Mouse (Mus musculus) embryonic facial prominence, embryonic 12.5 days (tissue): Measurements from ENCODE around the gene Exph5. TPM values are rescaled to one million over a fixed set of nuclear protein-coding genes. Genes with fewer than 3 reads are reported as not detected.

ENCODE experiments used
- ATAC-seq: fragments of 200-750 bp; cut with Nextera tagmentation; 2 replicates; pipeline ENCODE4 v1.8.0; 2017; ENCODE audit not compliant: insufficient number of reproducible peaks, insufficient read depth, low FRiP score, low TSS enrichment
- H3K27ac ChIP-seq: fragments of 300-500 bp; sonication (generic); 2 replicates; pipeline ENCODE4 v1.5.1; 2016; ENCODE audit warnings: mild to moderate bottlenecking
- H3K27me3 ChIP-seq: fragments of 300-500 bp; sonication (generic); 2 replicates; pipeline ENCODE4 v1.6.1; 2016; ENCODE audit warnings: mild to moderate bottlenecking, moderate library complexity
- H3K36me3 ChIP-seq: fragments of 300-500 bp; sonication (generic); 2 replicates; pipeline ENCODE4 v1.6.1; 2016; ENCODE audit warnings: mild to moderate bottlenecking
- H3K4me1 ChIP-seq: fragments of 300-500 bp; sonication (generic); 2 replicates; pipeline ENCODE4 v1.6.1; 2016
- H3K4me2 ChIP-seq: fragments of 300-500 bp; sonication (generic); replicated peaks from 2 replicates; pipeline ENCODE4 v1.6.1; 2016; ENCODE audit warnings: mild to moderate bottlenecking, moderate library complexity
- H3K4me3 ChIP-seq: fragments of 300-500 bp; sonication (generic); 2 replicates; pipeline ENCODE4 v1.5.1; 2016; ENCODE audit warnings: mild to moderate bottlenecking
- H3K9ac ChIP-seq: fragments of 300-500 bp; sonication (generic); 2 replicates; pipeline ENCODE4 v1.6.1; 2016; ENCODE audit warnings: mild to moderate bottlenecking, moderate library complexity
- H3K9me3 ChIP-seq: fragments of 300-500 bp; sonication (generic); 2 replicates; pipeline ENCODE4 v1.6.1; 2016; ENCODE audit warnings: mild to moderate bottlenecking, moderate library complexity
- WGBS: fragments of 180-500 bp; shearing (Covaris S2); methylation state at CpG from one replicate; pipeline ENCODE4 v1.1.7; 2016; 5-methylcytosine and 5-hydroxymethylcytosine counted together
- polyA plus RNA-seq: library from polyadenylated mRNA; unstranded; fragments of >200 nt; fragmentation: Nextera tagmentation; extraction: Ambion mirVana; gene quantifications from 2 replicates; pipeline ENCODE4 v1.2.1, GENCODE M21; 2016

Exph5 gene
- polyA plus RNA-seq, 1 experiment from 2014 or later: 0.84 TPM

DNA sequence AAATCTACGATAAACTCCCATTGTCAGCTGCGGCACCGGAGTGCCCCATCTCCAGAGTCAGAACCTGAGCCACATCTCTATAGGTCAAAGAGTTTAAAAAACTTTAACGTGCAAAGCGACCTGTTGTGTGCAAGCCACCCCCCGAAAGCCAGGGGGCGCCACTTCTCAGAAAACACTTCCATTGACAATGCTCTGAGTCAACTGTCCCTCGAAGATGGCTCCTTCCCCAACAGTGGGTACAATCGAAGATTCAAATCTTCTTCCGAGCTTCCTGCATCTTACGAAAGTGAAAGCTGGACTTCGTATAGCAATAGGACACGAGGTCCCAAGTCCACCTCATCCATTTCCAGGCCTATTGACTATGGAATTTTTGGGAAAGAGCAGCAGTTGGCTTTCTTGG is 75.3 kb downstream of the Exph5 start:
- Histone ChIP-seq H3K9ac (no peak overlapping the region), H3K27ac (no peak overlapping the region), H3K4me1 (no peaks in the 10 kb centered on the region), H3K4me3 (no peak overlapping the region), H3K36me3 (no peaks in the 10 kb centered on the region), H3K9me3 (no peaks in the 10 kb centered on the region), H3K4me2 (no peak overlapping the region), H3K27me3 (no peaks in the 10 kb centered on the region)
- no peak for ATAC-seq
- WGBS: 83% methylated on average over 13 of the region's 13 CpGs

DNA sequence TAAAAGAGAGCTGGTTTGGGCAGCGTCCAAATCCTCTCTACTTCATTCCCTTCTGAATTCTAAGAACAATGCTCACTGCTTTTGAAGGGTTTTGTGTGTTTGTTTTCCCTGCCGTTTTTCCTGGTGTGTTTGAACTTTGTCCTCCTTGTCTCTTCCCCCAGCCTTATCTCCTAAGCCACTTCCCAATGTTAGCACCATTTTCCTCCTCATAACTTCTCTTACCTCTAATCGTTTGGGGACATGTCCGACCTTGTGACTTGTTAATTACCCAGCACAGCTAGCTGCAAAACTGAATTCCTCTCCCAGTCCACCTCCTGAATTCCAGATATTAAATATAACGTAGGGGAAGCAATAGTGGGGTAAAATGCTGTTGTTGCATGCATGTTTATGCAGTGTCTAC is 76.1 kb downstream of the Exph5 start:
- H3K27me3 ChIP-seq: no peaks in the 10 kb centered on the region
- H3K4me1 ChIP-seq: no peaks in the 10 kb centered on the region
- no peaks in the 10 kb centered on the region for H3K9me3 ChIP-seq
- H3K9ac ChIP-seq: no peak overlapping the region
- no peaks in the 10 kb centered on the region for H3K36me3 ChIP-seq
- H3K4me2 ChIP-seq: no peak overlapping the region
- no peak overlapping the region for H3K4me3 ChIP-seq
- no peak for ATAC-seq
- WGBS: 65% methylated on average over 5 of the region's 5 CpGs
- H3K27ac ChIP-seq: no peak overlapping the region

DNA sequence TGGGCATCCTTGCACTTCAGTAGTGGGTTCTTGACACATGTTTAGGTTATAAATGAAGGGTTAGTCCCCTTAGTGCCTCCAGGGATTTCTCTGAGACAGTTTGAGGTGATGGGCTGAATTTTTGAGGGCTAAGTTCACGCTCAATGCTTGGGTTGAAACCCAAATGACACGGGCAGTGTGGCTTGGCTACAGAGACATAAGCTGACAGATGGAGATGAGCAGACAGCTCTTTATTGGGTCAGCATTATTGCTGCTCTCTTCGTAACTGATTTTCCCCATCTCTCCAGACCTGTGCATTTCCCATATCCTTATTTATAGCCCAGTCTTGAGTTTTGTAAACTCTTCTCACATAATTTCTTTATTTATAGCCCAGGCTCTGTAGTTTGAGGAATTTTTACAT is 76.7 kb downstream of the Exph5 start:
- ATAC-seq: no peak
- no peaks in the 10 kb centered on the region for H3K27me3 ChIP-seq
- no peaks in the 10 kb centered on the region for H3K4me1 ChIP-seq
- H3K9me3 ChIP-seq: no peaks in the 10 kb centered on the region
- no peak overlapping the region for H3K9ac ChIP-seq
- no peak overlapping the region for H3K4me2 ChIP-seq
- H3K27ac ChIP-seq: no peak overlapping the region
- WGBS: 74% methylated on average over 3 of the region's 3 CpGs
- H3K36me3 ChIP-seq: no peaks in the 10 kb centered on the region
- no peak overlapping the region for H3K4me3 ChIP-seq

- H3K9me3 ChIP-seq: no peaks in the 10 kb centered on the region
- H3K4me2 ChIP-seq: no peak overlapping the region
- 88% methylated on average over 2 of the region's 2 CpGs for WGBS
- H3K36me3 ChIP-seq: no peaks in the 10 kb centered on the region
- no peaks in the 10 kb centered on the region for H3K4me1 ChIP-seq
- H3K9ac ChIP-seq: no peak overlapping the region
- ATAC-seq: no peak
- no peak overlapping the region for H3K27ac ChIP-seq
- H3K4me3 ChIP-seq: no peak overlapping the region
- no peaks in the 10 kb centered on the region for H3K27me3 ChIP-seq
Measured at GRCm38 (mm10) chr9:53380595-53380994, 79.1 kb downstream of the Exph5 start.

- no peak overlapping the region for H3K4me3 ChIP-seq
- WGBS: 80% methylated on average over 5 of the region's 5 CpGs
- no peaks in the 10 kb centered on the region for H3K9me3 ChIP-seq
- H3K4me2 ChIP-seq: no peak overlapping the region
- ATAC-seq: no peak
- no peak overlapping the region for H3K9ac ChIP-seq
- no peaks in the 10 kb centered on the region for H3K36me3 ChIP-seq
- no peaks in the 10 kb centered on the region for H3K27me3 ChIP-seq
- H3K4me1 ChIP-seq: no peaks in the 10 kb centered on the region
- H3K27ac ChIP-seq: no peak overlapping the region
Measured at GRCm38 (mm10) chr9:53381113-53381615, 79.7 kb downstream of the Exph5 start.

DNA sequence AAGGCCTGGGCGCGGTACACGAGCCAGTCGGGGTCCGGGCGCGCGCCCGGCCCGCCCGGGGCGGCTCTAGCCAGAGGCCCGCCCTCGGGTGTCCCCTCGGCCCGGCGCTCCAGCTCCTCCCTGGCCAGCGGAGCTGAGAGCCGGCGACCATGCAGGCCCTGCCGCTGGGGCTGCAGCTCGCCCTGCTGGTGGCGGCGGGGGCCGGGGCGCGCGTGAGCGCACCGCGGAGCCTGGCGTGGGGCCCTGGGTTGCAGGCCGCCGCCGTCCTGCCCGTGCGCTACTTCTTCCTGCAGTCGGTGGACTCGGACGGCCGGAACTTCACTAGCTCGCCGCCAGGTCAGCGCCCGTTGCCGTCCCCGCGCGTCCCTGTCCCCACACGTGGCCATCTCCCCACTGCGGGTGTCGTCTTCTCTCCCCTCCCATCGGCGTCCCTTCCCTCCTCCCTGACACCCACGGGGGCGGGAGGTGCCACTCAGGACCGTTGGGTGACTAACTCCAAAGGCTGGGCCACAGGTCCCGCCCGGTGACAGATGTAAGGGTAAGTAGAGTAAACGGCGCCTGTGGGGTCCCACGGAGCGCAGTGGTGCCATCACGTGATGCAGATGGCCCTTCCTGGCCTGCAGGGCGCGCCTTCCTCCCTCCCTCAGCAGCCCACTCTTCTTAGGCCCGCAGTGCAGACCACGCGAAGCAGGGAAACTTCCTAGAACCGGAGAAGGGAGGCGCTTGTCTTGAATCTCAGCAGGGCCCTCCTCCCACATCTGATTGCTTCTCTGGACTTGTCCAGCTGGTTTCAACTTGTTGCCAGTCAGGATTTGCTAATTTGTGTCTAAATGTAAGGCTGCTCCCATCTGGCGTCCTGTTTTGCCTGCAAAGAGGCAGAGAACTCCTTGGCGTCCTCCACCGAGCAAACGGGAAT is 82.7 kb downstream of the Exph5 start, which contains the start of gene Kdelc2:
TSS of gene Kdelc2 (plus strand) at position 75 of the 916 bp plus-strand sequence.
- Histone ChIP-seq H3K4me3 (peak within 1 kb of the TSS; percentile 65), H3K4me1 (no peaks in the 10 kb centered on the region), H3K27ac (peak within 1 kb of the TSS; percentile 94), H3K4me2 (peak within 1 kb of the TSS; percentile 60), H3K9me3 (no peaks in the 10 kb centered on the region), H3K27me3 (no peaks in the 10 kb centered on the region), H3K9ac (peak within 1 kb of the TSS; percentile 85), H3K36me3 (0 out of 2 replicates have a peak, but pooled peaks cover 3% of the 10 kb centered on the region)
- ATAC-seq: peak; percentile 96
- WGBS: under 1% methylated on average over 72 of the region's 75 CpGs

DNA sequence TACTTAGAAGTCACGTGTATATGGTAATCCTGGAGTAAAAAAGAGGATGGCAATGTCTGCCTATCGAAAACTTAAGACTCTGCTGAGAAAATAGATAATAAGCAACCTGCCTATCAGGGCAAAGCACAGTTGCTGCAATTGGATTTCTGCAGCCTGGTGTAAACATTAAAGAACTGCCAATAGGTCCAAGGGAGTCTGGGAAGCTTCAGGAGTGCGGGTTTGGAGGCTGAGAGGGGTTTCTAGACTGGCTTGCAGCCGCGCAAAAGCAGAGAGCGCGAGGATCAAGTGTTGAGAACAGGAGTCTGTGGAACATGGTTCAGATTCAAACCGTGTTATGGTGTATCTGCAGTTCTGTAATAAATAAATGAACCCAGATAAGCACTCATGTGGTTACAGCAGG is 83.4 kb downstream of the Exph5 start:
- H3K4me2 ChIP-seq: peak overlapping the region; percentile 60
- no peaks in the 10 kb centered on the region for H3K4me1 ChIP-seq
- peak overlapping the region; percentile 85 for H3K9ac ChIP-seq
- ATAC-seq: no peak
- peak overlapping the region; percentile 65 for H3K4me3 ChIP-seq
- H3K27ac ChIP-seq: peak overlapping the region; percentile 94
- no peaks in the 10 kb centered on the region for H3K9me3 ChIP-seq
- no peaks in the 10 kb centered on the region for H3K27me3 ChIP-seq
- H3K36me3 ChIP-seq: 0 out of 2 replicates have a peak, but pooled peaks cover 3% of the 10 kb centered on the region
- WGBS: 6% methylated on average over 8 of the region's 8 CpGs

DNA sequence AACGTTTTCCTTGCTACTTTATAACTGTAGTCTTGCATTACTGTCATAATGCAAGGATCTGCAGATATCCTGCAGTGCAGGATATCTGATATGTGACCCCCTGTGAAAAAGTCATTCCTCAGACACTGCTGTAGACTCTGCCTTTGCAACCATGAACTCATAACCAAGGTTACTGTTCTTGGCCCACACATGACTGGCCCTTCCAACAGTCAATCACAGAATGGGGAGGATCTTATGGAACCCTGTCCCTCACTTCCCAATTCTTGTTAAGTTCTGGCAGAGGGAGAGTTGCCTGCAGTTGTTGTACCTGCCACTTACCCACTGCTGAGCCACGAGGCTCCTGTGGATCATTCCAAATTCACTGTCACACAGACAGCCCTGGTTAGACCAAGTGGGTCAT is 86.0 kb downstream of the Exph5 start:
- Histone ChIP-seq H3K27me3 (no peaks in the 10 kb centered on the region), H3K9me3 (no peaks in the 10 kb centered on the region), H3K4me2 (no peak overlapping the region), H3K4me1 (no peaks in the 10 kb centered on the region), H3K27ac (no peak overlapping the region), H3K4me3 (no peak overlapping the region), H3K9ac (no peak overlapping the region), H3K36me3 (0 out of 2 replicates have a peak, but pooled peaks cover 3% of the 10 kb centered on the region)
- ATAC-seq: no peak
- 60% methylated on average over 2 of the region's 2 CpGs for WGBS

- Histone ChIP-seq H3K9me3 (no peaks in the 10 kb centered on the region), H3K27ac (no peak overlapping the region), H3K4me2 (no peak overlapping the region), H3K4me1 (no peaks in the 10 kb centered on the region), H3K4me3 (no peak overlapping the region), H3K27me3 (no peaks in the 10 kb centered on the region), H3K36me3 (0 out of 2 replicates have a peak, but pooled peaks cover 3% of the 10 kb centered on the region), H3K9ac (no peak overlapping the region)
- ATAC-seq: no peak
- WGBS: 84% methylated on average over 3 of the region's 3 CpGs
Measured at GRCm38 (mm10) chr9:53389109-53389508, 87.6 kb downstream of the Exph5 start.

- Histone ChIP-seq H3K27ac (no peak overlapping the region), H3K4me2 (no peak overlapping the region), H3K4me1 (no peaks in the 10 kb centered on the region), H3K4me3 (no peak overlapping the region), H3K9ac (no peak overlapping the region), H3K36me3 (0 out of 2 replicates have a peak, but pooled peaks cover 3% of the 10 kb centered on the region), H3K9me3 (no peaks in the 10 kb centered on the region), H3K27me3 (no peaks in the 10 kb centered on the region)
- ATAC-seq: no peak
- WGBS: 63% methylated on average over 7 of the region's 7 CpGs
Measured at GRCm38 (mm10) chr9:53390136-53390535, 88.7 kb downstream of the Exph5 start.

GRCm38 (mm10) chr9:53397685-53398387 is 96.4 kb downstream of the Exph5 start:
- Histone ChIP-seq H3K4me2 (no peak overlapping the region), H3K36me3 (no peaks in the 10 kb centered on the region), H3K4me3 (no peak overlapping the region), H3K27me3 (no peaks in the 10 kb centered on the region), H3K9ac (no peak overlapping the region), H3K27ac (no peak overlapping the region), H3K9me3 (no peaks in the 10 kb centered on the region), H3K4me1 (peaks cover 7% of the 10 kb centered on the region; the same call in 1 of the 2 replicates)
- 80% methylated on average over 13 of the region's 13 CpGs for WGBS
- no peak for ATAC-seq

DNA sequence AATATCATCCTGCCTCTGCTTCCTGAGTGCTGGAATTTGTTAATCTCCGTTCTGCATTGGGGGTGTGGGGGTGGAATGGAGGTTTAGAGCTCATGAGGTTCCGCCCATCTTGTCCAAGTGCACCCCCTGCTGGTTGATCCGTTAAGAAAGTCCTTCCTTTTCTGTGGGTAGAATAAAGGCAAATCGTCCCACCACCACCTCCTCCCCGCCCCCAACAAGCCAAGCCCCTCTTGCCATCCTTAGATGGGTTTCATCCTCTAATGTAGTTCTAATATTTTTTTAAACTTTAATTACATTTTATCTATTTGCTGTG is 96.9 kb downstream of the Exph5 start:
- Histone ChIP-seq H3K4me2 (no peak overlapping the region), H3K4me1 (peaks cover 8% of the 10 kb centered on the region; the same call in 1 of the 2 replicates), H3K27ac (no peak overlapping the region), H3K9ac (no peak overlapping the region), H3K27me3 (no peaks in the 10 kb centered on the region), H3K4me3 (no peak overlapping the region), H3K9me3 (no peaks in the 10 kb centered on the region), H3K36me3 (no peaks in the 10 kb centered on the region)
- ATAC-seq: no peak
- 14% methylated on average over 5 of the region's 5 CpGs for WGBS
